Mouse (Mus musculus) neural tube, embryonic 13.5 days (tissue): ENCODE results near the gene Tsg101. TPM values are rescaled to one million over a fixed set of nuclear protein-coding genes. Genes with fewer than 3 reads are reported as not detected.

Source experiments
- ATAC-seq: fragments of 200-750 bp; cut with Nextera tagmentation; 2 replicates; pipeline ENCODE4 v1.8.0; 2017; ENCODE audit warnings: low read depth, mild to moderate bottlenecking, moderate TSS enrichment, moderate library complexity
- H3K27ac ChIP-seq: fragments of 300-500 bp; sonication (generic); replicated peaks from 2 replicates; pipeline ENCODE4 v1.5.1; 2015; ENCODE audit warnings: moderate library complexity, mild to moderate bottlenecking, inconsistent platforms
- H3K27me3 ChIP-seq: fragments of 300-500 bp; sonication (generic); 2 replicates; pipeline ENCODE4 v1.6.1; 2015; ENCODE audit warnings: mild to moderate bottlenecking, inconsistent platforms
- H3K36me3 ChIP-seq: fragments of 300-500 bp; sonication (generic); 2 replicates; pipeline ENCODE4 v1.6.1; 2015; ENCODE audit warnings: mild to moderate bottlenecking, inconsistent platforms
- H3K4me1 ChIP-seq: fragments of 300-500 bp; sonication (generic); replicated peaks from 2 replicates; pipeline ENCODE4 v1.6.1; 2015; ENCODE audit warnings: inconsistent platforms
- H3K4me2 ChIP-seq: fragments of 300-500 bp; sonication (generic); 2 replicates; pipeline ENCODE4 v1.6.1; 2015; ENCODE audit warnings: inconsistent platforms, mild to moderate bottlenecking, moderate library complexity
- H3K4me3 ChIP-seq: fragments of 300-500 bp; sonication (generic); 2 replicates; pipeline ENCODE4 v1.5.1; 2015; ENCODE audit warnings: mild to moderate bottlenecking, inconsistent platforms
- H3K9ac ChIP-seq: fragments of 300-500 bp; sonication (generic); 2 replicates; pipeline ENCODE4 v1.6.1; 2015; ENCODE audit warnings: moderate library complexity, mild to moderate bottlenecking, inconsistent platforms
- H3K9me3 ChIP-seq: fragments of 300-500 bp; sonication (generic); 2 replicates; pipeline ENCODE4 v1.6.1; 2016; ENCODE audit warnings: inconsistent platforms
- WGBS: fragments of 180-500 bp; shearing (Covaris S2); methylation state at CpG from one replicate; pipeline ENCODE4 v1.1.7; 2015; 5-methylcytosine and 5-hydroxymethylcytosine counted together
- polyA plus RNA-seq: library from polyadenylated mRNA; unstranded; fragments of >200 nt; fragmentation: Nextera tagmentation; extraction: Ambion mirVana; gene quantifications from 2 replicates; pipeline ENCODE4 v1.2.1, GENCODE M21; 2015

Gene Tsg101
- polyA plus RNA-seq = 373 and 384 TPM in 2 replicates

DNA sequence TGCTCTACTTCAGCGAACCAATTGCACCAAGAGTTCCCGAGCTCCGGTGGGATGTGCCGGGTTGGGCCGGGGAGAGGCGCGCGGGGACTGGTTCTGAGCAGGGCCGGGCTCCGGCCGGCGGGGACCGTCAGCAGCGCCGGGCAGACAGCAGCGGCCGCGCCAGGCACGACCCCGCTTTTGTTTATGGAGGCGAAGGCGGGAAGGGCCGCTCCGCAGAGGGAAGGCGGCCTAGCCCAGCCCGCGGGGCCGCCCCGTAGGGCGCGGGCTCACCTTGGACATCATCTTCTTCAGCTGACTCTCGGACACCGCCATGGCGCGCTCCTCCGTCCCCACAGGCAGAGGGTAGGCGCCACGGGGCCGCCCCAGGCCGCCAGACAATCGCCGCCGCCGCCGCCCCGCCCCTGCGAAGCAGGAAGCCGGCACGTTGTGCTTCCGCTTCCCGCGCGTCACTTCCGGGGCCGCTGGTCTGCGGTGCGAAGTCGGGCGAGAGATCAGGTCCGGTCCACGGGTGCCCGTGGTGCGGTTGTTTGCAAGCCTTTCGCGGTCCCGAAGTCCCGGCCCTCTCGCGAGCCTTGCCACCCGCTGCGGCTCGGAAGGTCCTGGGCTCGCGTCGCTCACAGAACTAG lies at the start of gene Tsg101:
Gene Tsg101 (minus strand): TSS at position 419 of the 626 bp plus-strand sequence.
- peak; percentile 95 for ATAC-seq
- Histone ChIP-seq H3K4me1 (peaks cover 44% of the 10 kb centered on the region), H3K27ac (peak within 1 kb of the TSS; percentile 97), H3K27me3 (no peaks in the 10 kb centered on the region), H3K9ac (peak within 1 kb of the TSS; percentile 96), H3K4me3 (peak within 1 kb of the TSS; percentile 96), H3K36me3 (peaks cover 9% of the 10 kb centered on the region; the same call in 1 of the 2 replicates), H3K9me3 (no peaks in the 10 kb centered on the region), H3K4me2 (peak within 1 kb of the TSS; percentile 74)
- under 1% methylated on average over 59 of the region's 75 CpGs for WGBS

GRCm38 (mm10) chr7:46964070-46964469 lies 44.3 kb upstream of the Tsg101 start:
- H3K9me3 ChIP-seq = no peaks in the 10 kb centered on the region
- 87% methylated on average over 7 of the region's 7 CpGs for WGBS
- no peak overlapping the region for H3K4me3 ChIP-seq
- H3K4me2 ChIP-seq = no peak overlapping the region
- peaks cover 14% of the 10 kb centered on the region for H3K4me1 ChIP-seq
- peaks cover 11% of the 10 kb centered on the region for H3K27me3 ChIP-seq
- H3K9ac ChIP-seq = no peak overlapping the region
- H3K36me3 ChIP-seq = no peaks in the 10 kb centered on the region
- H3K27ac ChIP-seq = no peak overlapping the region
- no peak for ATAC-seq

GRCm38 (mm10) chr7:46962806-46963618 lies 43.2 kb upstream of the Tsg101 start:
- Histone ChIP-seq H3K9me3 (no peaks in the 10 kb centered on the region), H3K4me1 (peaks cover 17% of the 10 kb centered on the region), H3K4me3 (no peak overlapping the region), H3K27ac (peak overlapping the region; percentile 64), H3K9ac (peak overlapping the region; percentile 17; the same call in 1 of the 2 replicates), H3K36me3 (no peaks in the 10 kb centered on the region), H3K27me3 (peaks cover 11% of the 10 kb centered on the region), H3K4me2 (peak overlapping the region; percentile 35)
- WGBS = under 1% methylated on average over 9 of the region's 9 CpGs
- peak; percentile 62 for ATAC-seq

GRCm38 (mm10) chr7:46962132-46962531 lies 42.4 kb upstream of the Tsg101 start:
- Histone ChIP-seq H3K9me3 (no peaks in the 10 kb centered on the region), H3K4me1 (peaks cover 25% of the 10 kb centered on the region), H3K36me3 (no peaks in the 10 kb centered on the region), H3K27me3 (peaks cover 11% of the 10 kb centered on the region), H3K4me3 (no peak overlapping the region), H3K4me2 (no peak overlapping the region), H3K9ac (no peak overlapping the region), H3K27ac (no peak overlapping the region)
- no peak for ATAC-seq

DNA sequence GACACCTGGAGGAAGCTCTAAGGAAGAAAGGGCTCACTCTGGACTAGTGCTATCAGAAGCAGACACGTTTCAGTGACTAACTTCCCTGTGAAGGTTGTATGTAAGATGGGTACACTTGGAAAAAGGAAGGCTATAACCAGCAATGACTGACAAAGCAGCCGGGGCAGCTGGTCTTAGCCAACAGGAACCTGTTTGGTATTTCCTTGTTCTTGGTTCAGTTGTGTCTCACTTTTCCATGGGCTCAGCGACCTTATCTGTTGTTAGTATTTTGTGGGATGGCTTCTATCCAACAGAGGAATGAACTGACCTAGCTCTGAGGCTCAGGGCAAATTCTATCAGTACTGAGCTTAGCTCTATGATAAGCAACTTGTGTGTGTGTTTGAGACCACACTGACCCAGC lies 41.2 kb upstream of the Tsg101 start:
- H3K36me3 ChIP-seq = no peaks in the 10 kb centered on the region
- no peak overlapping the region for H3K4me3 ChIP-seq
- H3K27me3 ChIP-seq = peaks cover 11% of the 10 kb centered on the region
- no peak for ATAC-seq
- 0 out of 2 replicates have a peak overlapping the region, but pooled peaks have one; percentile 26 for H3K9ac ChIP-seq
- no peak overlapping the region for H3K27ac ChIP-seq
- H3K4me2 ChIP-seq = no peak overlapping the region
- peaks cover 26% of the 10 kb centered on the region for H3K4me1 ChIP-seq
- H3K9me3 ChIP-seq = no peaks in the 10 kb centered on the region
- 71% methylated on average over 3 of the region's 3 CpGs for WGBS

DNA sequence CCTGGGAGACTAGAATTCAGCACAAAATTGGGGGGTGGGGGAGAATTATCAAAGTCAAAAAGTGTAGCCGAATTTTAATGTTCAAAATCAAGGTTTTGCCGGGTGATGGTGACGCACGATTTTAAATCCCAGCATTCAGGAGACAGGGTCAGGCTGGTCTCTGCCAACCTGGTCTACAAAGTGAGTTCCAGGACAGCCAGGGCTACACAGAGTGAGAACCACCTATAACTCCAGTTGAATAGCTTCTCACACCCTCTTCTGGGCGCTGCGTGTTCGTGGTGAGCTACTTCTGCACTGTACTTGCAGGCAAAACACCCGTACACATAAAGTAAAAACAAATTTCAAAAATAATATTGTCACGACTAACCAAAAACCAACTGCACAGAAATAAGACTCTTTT lies 39.1 kb upstream of the Tsg101 start:
- H3K27ac ChIP-seq = no peak overlapping the region
- peak overlapping the region; percentile 84 for H3K9ac ChIP-seq
- peak overlapping the region; percentile 71 for H3K4me3 ChIP-seq
- H3K4me1 ChIP-seq = peaks cover 25% of the 10 kb centered on the region
- ATAC-seq = no peak; the same call in 1 of the 2 replicates
- H3K36me3 ChIP-seq = peaks cover 14% of the 10 kb centered on the region
- H3K9me3 ChIP-seq = no peaks in the 10 kb centered on the region
- H3K27me3 ChIP-seq = peaks cover 11% of the 10 kb centered on the region
- H3K4me2 ChIP-seq = peak overlapping the region; percentile 86
- 20% methylated on average over 9 of the region's 9 CpGs for WGBS

DNA sequence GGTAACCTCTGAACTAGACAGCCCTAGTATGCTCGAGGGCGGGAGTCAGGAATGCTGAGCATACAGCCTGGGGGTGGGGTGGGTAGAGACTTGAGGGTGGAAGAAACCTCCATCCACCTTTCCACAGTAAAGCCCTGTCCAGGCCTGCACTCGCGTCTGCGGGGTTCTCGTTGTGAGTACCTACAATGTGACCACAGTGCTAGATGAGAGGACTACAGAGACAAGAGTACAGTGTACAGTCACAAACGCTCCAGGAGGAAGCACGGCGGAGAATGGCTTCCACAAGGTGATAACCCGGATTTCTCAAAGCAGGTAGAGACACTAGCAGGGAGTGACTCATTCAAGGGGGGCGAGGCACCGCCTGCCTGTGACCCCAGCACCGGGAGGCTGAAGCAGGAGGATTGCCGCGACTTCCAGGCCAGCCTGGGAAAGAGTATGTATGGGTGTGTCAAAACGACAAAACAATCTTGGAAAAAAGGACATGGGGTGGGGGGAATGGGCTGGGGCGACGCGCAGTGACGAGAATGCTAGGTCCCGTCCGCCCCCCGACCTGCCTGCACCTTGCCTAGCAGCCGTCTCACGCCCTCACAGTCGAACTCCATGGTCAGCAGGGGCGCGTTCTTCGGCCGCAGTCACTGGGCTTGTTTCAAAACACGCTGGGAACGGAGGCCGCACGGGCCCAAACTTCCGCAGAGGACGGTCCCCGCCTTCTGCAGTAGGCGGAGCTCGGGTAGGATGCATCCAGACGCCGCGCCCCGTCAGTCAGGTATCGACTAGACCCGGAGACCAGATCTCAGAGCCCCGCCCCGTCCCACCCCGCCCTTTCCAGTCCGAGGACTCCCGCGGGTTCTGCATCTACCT lies 38.3 kb upstream of the Tsg101 start, which contains the start of gene Uevld:
Gene Uevld (minus strand): TSS at position 697 of the 861 bp plus-strand sequence.
- H3K9ac ChIP-seq = peak within 1 kb of the TSS; percentile 84
- H3K4me3 ChIP-seq = peak within 1 kb of the TSS; percentile 71
- H3K27ac ChIP-seq = no peak within 1 kb of the TSS; the same call in 1 of the 2 replicates
- H3K36me3 ChIP-seq = peaks cover 22% of the 10 kb centered on the region
- H3K4me2 ChIP-seq = peak within 1 kb of the TSS; percentile 86
- ATAC-seq = peak; percentile 93
- H3K9me3 ChIP-seq = no peaks in the 10 kb centered on the region
- 1% methylated on average over 51 of the region's 51 CpGs for WGBS
- peaks cover 11% of the 10 kb centered on the region for H3K27me3 ChIP-seq
- peaks cover 19% of the 10 kb centered on the region for H3K4me1 ChIP-seq

DNA sequence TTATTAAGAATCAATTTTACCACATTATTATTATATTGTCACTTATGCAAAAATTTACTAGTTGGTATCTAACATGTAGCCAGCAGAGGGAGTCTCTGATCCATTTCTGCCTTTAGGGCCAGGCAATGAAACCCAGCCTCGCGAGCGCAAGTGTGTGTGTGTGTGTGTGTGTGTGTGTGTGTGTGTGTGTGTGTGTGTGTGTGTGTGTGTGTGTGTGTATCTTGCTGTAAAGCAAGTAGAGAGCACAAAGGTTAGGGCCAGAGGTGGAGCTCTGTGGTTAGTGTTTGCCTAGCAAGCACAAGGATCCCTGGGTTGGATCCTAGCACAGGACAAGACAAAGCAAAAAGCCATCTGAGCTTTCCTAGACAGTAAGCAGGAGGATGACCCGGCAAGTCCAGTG lies 16.1 kb upstream of the Tsg101 start:
- Histone ChIP-seq H3K36me3 (peaks cover 46% of the 10 kb centered on the region), H3K4me2 (no peak overlapping the region), H3K4me1 (no peaks in the 10 kb centered on the region), H3K9me3 (no peaks in the 10 kb centered on the region), H3K4me3 (no peak overlapping the region), H3K27me3 (no peaks in the 10 kb centered on the region), H3K27ac (no peak overlapping the region), H3K9ac (no peak overlapping the region)
- ATAC-seq = no peak
- WGBS = 51% methylated on average over 4 of the region's 4 CpGs

DNA sequence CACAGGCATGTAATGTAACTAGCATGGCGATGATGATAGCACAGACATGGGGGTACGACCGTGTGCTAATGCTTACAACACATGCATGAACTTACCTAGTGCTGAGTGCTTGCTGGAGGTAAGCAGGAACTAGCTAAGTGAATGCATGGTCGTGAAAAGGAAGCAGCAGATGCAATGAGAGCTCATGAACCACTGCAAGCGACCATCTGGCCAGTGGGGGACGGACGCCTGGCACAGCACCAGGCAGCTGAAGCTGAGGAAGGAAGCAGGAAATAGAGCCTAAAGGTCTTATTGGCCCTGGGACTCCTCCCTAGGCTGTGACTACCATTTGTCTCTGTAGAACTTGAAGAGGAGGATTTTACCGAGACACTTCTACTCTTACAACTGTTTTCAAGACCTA lies 15.0 kb upstream of the Tsg101 start:
- Histone ChIP-seq H3K27me3 (no peaks in the 10 kb centered on the region), H3K9ac (no peak overlapping the region), H3K4me3 (no peak overlapping the region), H3K27ac (no peak overlapping the region), H3K36me3 (peaks cover 47% of the 10 kb centered on the region), H3K4me2 (no peak overlapping the region), H3K4me1 (no peaks in the 10 kb centered on the region), H3K9me3 (no peaks in the 10 kb centered on the region)
- ATAC-seq = no peak
- WGBS = 85% methylated on average over 8 of the region's 8 CpGs

GRCm38 (mm10) chr7:46931370-46931769 lies 11.6 kb upstream of the Tsg101 start:
- Histone ChIP-seq H3K27ac (no peak overlapping the region), H3K27me3 (no peaks in the 10 kb centered on the region), H3K4me3 (no peak overlapping the region), H3K36me3 (peaks cover 28% of the 10 kb centered on the region), H3K9ac (no peak overlapping the region), H3K9me3 (no peaks in the 10 kb centered on the region), H3K4me1 (no peaks in the 10 kb centered on the region), H3K4me2 (no peak overlapping the region)
- 94% methylated on average over 3 of the region's 3 CpGs for WGBS
- ATAC-seq = no peak

DNA sequence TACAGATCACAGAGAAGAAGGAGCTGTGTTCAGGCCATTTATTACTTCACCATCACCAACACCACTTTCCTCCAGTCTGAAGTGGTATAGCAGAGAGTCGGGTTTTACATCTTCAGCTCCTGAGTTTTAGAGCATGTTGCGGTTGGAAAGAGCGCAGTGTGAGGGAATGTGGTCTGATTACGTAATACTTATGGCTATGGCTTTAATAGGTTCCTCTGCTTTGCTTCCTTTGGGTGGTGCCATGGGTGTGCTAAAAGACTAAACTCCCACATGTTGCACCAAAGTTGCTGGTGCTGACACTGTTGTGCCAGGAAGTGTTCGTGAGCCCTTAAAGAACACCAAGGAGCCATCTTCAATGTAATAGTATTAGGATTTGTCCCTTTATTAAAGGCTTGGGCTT lies 8.5 kb upstream of the Tsg101 start:
- WGBS = 93% methylated on average over 5 of the region's 5 CpGs
- no peak overlapping the region for H3K4me2 ChIP-seq
- ATAC-seq = no peak
- no peak overlapping the region for H3K27ac ChIP-seq
- no peak overlapping the region for H3K4me3 ChIP-seq
- no peaks in the 10 kb centered on the region for H3K27me3 ChIP-seq
- H3K4me1 ChIP-seq = no peaks in the 10 kb centered on the region
- H3K9me3 ChIP-seq = no peaks in the 10 kb centered on the region
- no peak overlapping the region for H3K9ac ChIP-seq
- H3K36me3 ChIP-seq = peaks cover 29% of the 10 kb centered on the region

GRCm38 (mm10) chr7:46922075-46922474 lies 2.3 kb upstream of the Tsg101 start:
- Histone ChIP-seq H3K27ac (no peak overlapping the region), H3K9ac (no peak overlapping the region), H3K36me3 (peaks cover 7% of the 10 kb centered on the region), H3K9me3 (no peaks in the 10 kb centered on the region), H3K27me3 (no peaks in the 10 kb centered on the region), H3K4me2 (no peak overlapping the region), H3K4me3 (no peak overlapping the region), H3K4me1 (peaks cover 27% of the 10 kb centered on the region)
- WGBS = 55% methylated on average over 4 of the region's 4 CpGs
- no peak for ATAC-seq
